Mouse (Mus musculus): ENCODE data around the gene Tpd52l2.

Tpd52l2 gene

DNA sequence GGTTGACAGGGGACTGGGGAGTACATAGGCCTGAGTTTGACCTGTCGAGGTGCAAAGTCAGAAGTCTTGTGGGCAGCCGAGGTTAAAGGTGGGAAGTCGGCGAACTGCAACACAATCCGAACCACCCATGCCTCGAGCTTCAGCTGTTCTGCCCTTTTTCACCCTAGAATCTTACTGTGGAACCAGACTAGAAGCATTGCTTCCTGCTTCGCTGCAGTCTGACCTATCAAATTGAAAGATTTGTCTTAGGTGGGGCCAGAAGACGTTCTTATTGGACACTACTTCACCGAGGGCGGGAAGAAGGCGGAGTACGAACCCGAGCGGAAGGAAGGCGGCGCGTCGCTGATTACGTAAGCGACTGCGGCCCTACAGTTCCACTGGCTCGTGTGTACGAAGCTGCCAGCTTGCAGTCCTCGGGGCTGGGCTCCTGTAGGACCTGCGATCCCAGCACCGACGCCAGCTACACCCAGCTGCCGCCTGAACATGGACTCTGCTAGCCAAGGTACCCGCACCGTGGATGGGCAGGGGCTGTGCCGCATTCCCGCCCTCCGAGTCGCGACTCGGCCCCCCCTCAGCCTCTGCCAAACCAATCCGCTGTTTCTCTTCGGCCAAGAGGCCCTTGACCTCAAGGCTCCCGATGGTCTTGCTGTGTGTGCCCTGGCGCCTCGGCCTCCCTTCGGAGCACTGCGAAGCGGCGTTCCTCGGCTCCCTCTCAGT, at the start of gene Tpd52l2:
TSS of gene Tpd52l2 (plus strand) at position 312 of the 717 bp plus-strand sequence.
- no peaks in the 10 kb centered on the region for H3K9me3 ChIP-seq (ENCODE audit: low read length)
- TF ChIP-seq CTCF (conservative IDR thresholded peaks at IDR 0.05; ENCODE audit: low read length): no peak
- TF ChIP-seq NANOG (IDR thresholded peaks at IDR 0.05; ENCODE audit: borderline replicate concordance, low read length): no peak
- no peak for TF ChIP-seq POU5F1 (IDR thresholded peaks at IDR 0.05; ENCODE audit: borderline replicate concordance, low read length)

DNA sequence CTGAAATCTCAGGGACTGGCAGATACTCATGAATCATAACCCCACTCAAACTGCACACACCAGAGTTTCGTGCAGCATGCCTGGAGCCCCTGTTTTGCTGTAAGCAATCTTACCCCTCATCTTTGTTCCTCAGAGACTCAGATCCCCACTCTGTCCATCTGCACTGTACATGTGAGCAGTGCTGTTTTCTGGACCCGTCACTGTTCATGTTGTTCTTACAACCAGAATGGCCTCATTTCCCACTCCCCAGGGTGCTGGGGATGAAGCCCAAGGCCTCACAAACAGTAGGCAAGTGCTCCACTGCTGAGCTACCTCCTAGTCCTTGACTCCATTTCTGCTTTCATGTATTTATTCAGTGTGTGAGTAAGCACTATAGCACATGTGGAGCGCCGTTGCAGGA, 44.8 kb upstream of the Tpd52l2 start:
- H3K4me1 ChIP-seq (replicated peaks; ENCODE audit: low read depth, low read length): no peaks in the 10 kb centered on the region
- H3K4me3 ChIP-seq (replicated peaks; ENCODE audit: low read length): no peak overlapping the region
- H3K27me3 ChIP-seq (ENCODE audit: insufficient read depth, low read length): peaks cover 17% of the 10 kb centered on the region
- H3K9me3 ChIP-seq (ENCODE audit: low read length): peaks cover 4% of the 10 kb centered on the region; the same call in 1 of the 2 replicates
- no peaks in the 10 kb centered on the region for H3K36me3 ChIP-seq (ENCODE audit: insufficient read depth, low read length)
- TF ChIP-seq NANOG (IDR thresholded peaks at IDR 0.05; ENCODE audit: borderline replicate concordance, low read length): no peak
- TF ChIP-seq POU5F1 (IDR thresholded peaks at IDR 0.05; ENCODE audit: borderline replicate concordance, low read length): no peak
- TF ChIP-seq CTCF (conservative IDR thresholded peaks at IDR 0.05; ENCODE audit: low read length): no peak

More for the DNA sequence above, at the start of gene Tpd52l2:
- Histone ChIP-seq H3K27me3 (ENCODE audit: insufficient read depth, low read length) (peaks cover 12% of the 10 kb centered on the region), H3K4me3 (replicated peaks; ENCODE audit: low read length) (peak within 1 kb of the TSS; percentile 99), H3K4me1 (replicated peaks; ENCODE audit: low read depth, low read length) (peaks cover 62% of the 10 kb centered on the region), H3K36me3 (ENCODE audit: insufficient read depth, low read length) (peaks cover 39% of the 10 kb centered on the region)

DNA sequence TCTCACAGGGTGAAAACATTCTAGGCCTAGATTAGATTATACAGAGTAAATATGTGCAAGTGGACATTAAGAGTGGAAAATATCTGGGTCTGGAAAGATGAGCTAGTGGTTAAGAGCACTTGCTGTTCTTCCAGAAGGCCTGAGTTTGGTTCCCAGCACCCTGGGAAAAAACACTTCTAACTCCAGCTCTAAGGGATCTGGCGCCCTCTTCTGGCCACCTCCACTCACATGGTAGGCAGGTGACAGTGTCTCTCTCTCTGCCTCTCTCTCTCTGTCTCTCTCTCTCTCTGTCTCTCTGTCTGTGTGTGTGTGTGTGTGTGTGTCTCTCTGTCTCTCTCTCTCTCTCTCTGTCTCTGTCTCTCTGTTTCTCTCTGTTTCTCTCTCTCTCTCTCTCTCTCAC, 43.7 kb upstream of the Tpd52l2 start:
- Histone ChIP-seq H3K36me3 (ENCODE audit: insufficient read depth, low read length) (no peaks in the 10 kb centered on the region), H3K27me3 (ENCODE audit: insufficient read depth, low read length) (peaks cover 26% of the 10 kb centered on the region), H3K4me1 (replicated peaks; ENCODE audit: low read depth, low read length) (peaks cover 6% of the 10 kb centered on the region), H3K9me3 (ENCODE audit: low read length) (peaks cover 4% of the 10 kb centered on the region; the same call in 1 of the 2 replicates), H3K4me3 (replicated peaks; ENCODE audit: low read length) (no peak overlapping the region)
- no peak for TF ChIP-seq NANOG (IDR thresholded peaks at IDR 0.05; ENCODE audit: borderline replicate concordance, low read length)
- TF ChIP-seq POU5F1 (IDR thresholded peaks at IDR 0.05; ENCODE audit: borderline replicate concordance, low read length): no peak
- peak; percentile 48 for TF ChIP-seq CTCF (conservative IDR thresholded peaks at IDR 0.05; ENCODE audit: low read length)

DNA sequence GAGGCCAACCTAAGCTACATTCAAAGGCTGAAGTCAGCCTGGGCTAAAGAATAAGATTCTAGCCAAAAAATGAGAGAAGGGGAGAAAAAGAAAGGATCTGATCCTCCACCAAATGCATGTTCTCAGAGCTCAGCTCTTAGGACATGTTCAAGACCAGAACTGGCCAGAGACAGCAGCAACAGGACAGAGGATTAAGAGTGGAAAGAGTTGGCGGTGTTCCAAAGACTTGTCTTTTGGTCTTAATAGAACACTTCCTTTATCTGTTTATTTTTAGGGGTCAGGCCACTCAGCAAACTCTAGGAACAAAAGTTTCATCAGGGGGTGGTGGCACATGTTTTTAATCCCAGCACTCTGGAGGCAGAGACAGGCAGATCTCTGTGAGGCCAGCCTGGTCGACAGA, 41.0 kb upstream of the Tpd52l2 start:
- H3K27me3 ChIP-seq (ENCODE audit: insufficient read depth, low read length): peaks cover 44% of the 10 kb centered on the region
- H3K4me3 ChIP-seq (replicated peaks; ENCODE audit: low read length): no peak overlapping the region
- peaks cover 20% of the 10 kb centered on the region for H3K4me1 ChIP-seq (replicated peaks; ENCODE audit: low read depth, low read length)
- peaks cover 4% of the 10 kb centered on the region; the same call in 1 of the 2 replicates for H3K9me3 ChIP-seq (ENCODE audit: low read length)
- no peak for TF ChIP-seq CTCF (conservative IDR thresholded peaks at IDR 0.05; ENCODE audit: low read length)
- TF ChIP-seq NANOG (IDR thresholded peaks at IDR 0.05; ENCODE audit: borderline replicate concordance, low read length): no peak
- no peak for TF ChIP-seq POU5F1 (IDR thresholded peaks at IDR 0.05; ENCODE audit: borderline replicate concordance, low read length)
- H3K36me3 ChIP-seq (ENCODE audit: insufficient read depth, low read length): no peaks in the 10 kb centered on the region

DNA sequence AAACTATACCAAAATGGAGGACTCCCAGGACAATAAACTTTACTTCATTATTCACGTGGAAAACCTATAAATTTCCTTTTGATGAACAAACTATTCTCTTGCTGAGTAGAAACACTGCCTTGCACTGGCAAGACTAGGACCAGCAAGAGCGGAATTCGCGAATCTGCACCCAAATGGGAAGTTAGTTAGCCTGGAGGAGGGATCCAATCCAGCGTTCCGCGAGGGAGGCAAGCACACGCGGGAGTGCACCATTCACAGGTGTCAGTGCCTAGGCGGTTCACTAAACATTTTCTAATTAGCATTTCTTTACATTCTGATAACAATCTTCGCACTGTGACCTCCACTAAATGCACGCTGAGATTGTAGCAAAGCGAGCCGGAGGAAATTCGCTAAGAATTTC, 39.1 kb upstream of the Tpd52l2 start:
- peaks cover 4% of the 10 kb centered on the region; the same call in 1 of the 2 replicates for H3K9me3 ChIP-seq (ENCODE audit: low read length)
- no peak for TF ChIP-seq POU5F1 (IDR thresholded peaks at IDR 0.05; ENCODE audit: borderline replicate concordance, low read length)
- no peak for TF ChIP-seq CTCF (conservative IDR thresholded peaks at IDR 0.05; ENCODE audit: low read length)
- TF ChIP-seq NANOG (IDR thresholded peaks at IDR 0.05; ENCODE audit: borderline replicate concordance, low read length): no peak
- H3K4me1 ChIP-seq (replicated peaks; ENCODE audit: low read depth, low read length): peaks cover 27% of the 10 kb centered on the region

DNA sequence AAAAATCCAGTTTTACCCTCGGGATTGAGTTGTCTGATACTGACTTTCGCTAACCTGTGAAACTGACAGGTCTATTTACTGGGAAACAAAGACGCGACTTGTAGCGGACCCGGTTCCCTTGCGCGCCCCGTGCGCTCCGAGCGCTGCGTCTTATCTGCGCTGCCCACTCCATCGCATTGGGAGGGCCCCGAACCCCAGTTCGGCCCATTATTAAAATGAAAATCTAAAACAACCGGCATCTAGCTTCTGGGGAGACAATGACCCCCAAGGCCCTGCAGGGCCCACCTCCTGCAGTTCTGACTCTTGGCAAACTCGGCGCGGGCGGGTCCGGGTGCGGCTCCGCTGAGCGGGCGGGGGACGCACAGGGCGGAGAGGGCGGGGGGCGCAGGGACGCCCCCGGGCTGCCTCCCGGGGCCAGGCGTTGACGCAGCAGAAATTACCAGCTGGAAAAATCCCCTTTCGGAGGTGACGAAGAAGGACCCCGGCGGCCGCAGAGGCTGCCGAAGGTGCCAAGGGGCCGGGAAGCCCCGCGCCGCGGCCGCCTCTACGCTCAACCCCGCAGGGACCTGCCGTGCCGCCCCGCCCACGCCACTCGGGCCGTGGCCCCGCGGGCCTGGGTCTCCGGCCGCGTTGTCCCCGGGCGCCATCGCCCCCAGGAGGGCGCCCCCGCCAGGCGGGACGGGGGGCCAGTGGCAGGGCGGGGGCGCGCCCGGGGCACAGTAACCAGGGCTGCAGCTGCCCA, 38.4 kb upstream of the Tpd52l2 start:
- no peaks in the 10 kb centered on the region for H3K9me3 ChIP-seq (ENCODE audit: low read length)
- H3K4me1 ChIP-seq (replicated peaks; ENCODE audit: low read depth, low read length): peaks cover 34% of the 10 kb centered on the region
- H3K4me3 ChIP-seq (replicated peaks; ENCODE audit: low read length): peak overlapping the region; percentile 99
- TF ChIP-seq CTCF (conservative IDR thresholded peaks at IDR 0.05; ENCODE audit: low read length) (no peak), POU5F1 (IDR thresholded peaks at IDR 0.05; ENCODE audit: borderline replicate concordance, low read length) (no peak), NANOG (IDR thresholded peaks at IDR 0.05; ENCODE audit: borderline replicate concordance, low read length) (no peak)
- no peaks in the 10 kb centered on the region for H3K36me3 ChIP-seq (ENCODE audit: insufficient read depth, low read length)
- peaks cover 69% of the 10 kb centered on the region for H3K27me3 ChIP-seq (ENCODE audit: insufficient read depth, low read length)

More for the DNA sequence above, 39.1 kb upstream of the Tpd52l2 start:
- Histone ChIP-seq H3K36me3 (ENCODE audit: insufficient read depth, low read length) (no peaks in the 10 kb centered on the region), H3K27me3 (ENCODE audit: insufficient read depth, low read length) (peaks cover 63% of the 10 kb centered on the region), H3K4me3 (replicated peaks; ENCODE audit: low read length) (peak overlapping the region; percentile 99)

DNA sequence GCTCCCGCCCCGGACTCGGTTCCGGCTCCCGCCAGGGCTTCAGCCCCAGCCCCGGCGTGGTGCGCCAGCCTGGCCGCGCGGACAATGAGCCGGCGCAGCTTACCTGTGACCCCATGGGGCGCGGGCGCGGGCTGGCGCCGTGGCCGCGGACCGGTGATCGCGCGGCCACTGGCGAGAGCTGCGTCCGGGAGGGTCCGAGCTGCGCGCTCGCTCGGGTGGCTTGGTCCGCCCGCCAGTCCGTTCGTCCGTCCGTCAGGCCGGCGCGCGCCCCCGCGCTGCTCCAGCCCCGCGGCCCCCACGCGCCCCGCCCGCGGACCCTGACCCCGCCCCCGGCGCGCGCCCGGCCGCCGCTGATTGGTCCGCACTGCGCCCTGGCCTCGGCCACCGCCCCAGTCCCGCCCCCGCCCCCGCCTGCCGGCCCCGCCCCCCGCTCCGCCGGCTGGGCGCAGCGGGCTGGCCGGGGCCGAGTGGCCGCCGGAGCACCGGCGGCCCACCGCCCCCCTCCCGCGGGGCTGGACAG, 37.7 kb upstream of the Tpd52l2 start, which contains the start of gene Zbtb46:
TSS of gene Zbtb46 (minus strand) at position 274 of the 520 bp plus-strand sequence.
- peaks cover 35% of the 10 kb centered on the region for H3K4me1 ChIP-seq (replicated peaks; ENCODE audit: low read depth, low read length)
- TF ChIP-seq CTCF (conservative IDR thresholded peaks at IDR 0.05; ENCODE audit: low read length) (no peak), NANOG (IDR thresholded peaks at IDR 0.05; ENCODE audit: borderline replicate concordance, low read length) (no peak), POU5F1 (IDR thresholded peaks at IDR 0.05; ENCODE audit: borderline replicate concordance, low read length) (no peak)
- peak within 1 kb of the TSS; percentile 99 for H3K4me3 ChIP-seq (replicated peaks; ENCODE audit: low read length)
- no peaks in the 10 kb centered on the region for H3K9me3 ChIP-seq (ENCODE audit: low read length)
- peaks cover 75% of the 10 kb centered on the region for H3K27me3 ChIP-seq (ENCODE audit: insufficient read depth, low read length)
- H3K36me3 ChIP-seq (ENCODE audit: insufficient read depth, low read length): no peaks in the 10 kb centered on the region

Data from E14TG2a.4 (cell line).